Comparison of ENCODE assay signal across 23 mouse cellular contexts in genomic region chr4:46102078-46102769, GRCm38 (mm10). TPM values are rescaled to one million over a fixed set of nuclear protein-coding genes. Genes with fewer than 3 reads are reported as not detected.
DNase-seq lines count a peak whose midpoint lies in the region; ATAC-seq and TF ChIP-seq lines count a peak whose summit lies in the region.
"Had no signal": no experiment of that assay in that cellular context is flagged by ENCODE, and none has a peak within 500 bp of the region (broad histone marks: within the 10 kb centered on the region; RNA-seq: fewer than 3 reads in every experiment).

No protein-coding gene starts in this region.

- H3K27me3 ChIP-seq in heart, embryonic 10.5 days (ENCODE audit: insufficient read depth, poor library complexity, severe bottlenecking) = no peaks in the 10 kb centered on the region
- no peaks in the 10 kb centered on the region for H3K27me3 ChIP-seq in heart, postnatal 0 days (ENCODE audit: control insufficient read depth, insufficient read depth, low read length)
- no peaks in the 10 kb centered on the region for H3K27me3 ChIP-seq in limb, embryonic 13.5 days
- H3K27me3 ChIP-seq in limb, embryonic 10.5 days (ENCODE audit: low read depth, poor library complexity, severe bottlenecking) = peaks cover 5% of the 10 kb centered on the region; the same call in 1 of the 2 replicates
- H3K27me3 ChIP-seq: CH12.LX; embryonic facial prominence, embryonic 13.5 days; hindbrain, embryonic 15.5 days; Patski had no signal

- H3K4me2 ChIP-seq in heart, postnatal 0 days (ENCODE audit: low read depth, low read length) = no peak overlapping the region
- no peak overlapping the region for H3K4me2 ChIP-seq in limb, embryonic 13.5 days (replicated peaks)
- H3K4me2 ChIP-seq: hindbrain, embryonic 15.5 days had no signal

- TF ChIP-seq POLR2A in olfactory bulb, adult 2 months (IDR thresholded peaks at IDR 0.05; ENCODE audit: insufficient read depth, low read depth, low read length) = no peak

- no peak overlapping the region for H3K4me3 ChIP-seq in heart, embryonic 10.5 days
- H3K4me3 ChIP-seq in heart, postnatal 0 days (ENCODE audit: low read depth, low read length) = no peak overlapping the region
- H3K4me3 ChIP-seq in limb, embryonic 13.5 days = no peak overlapping the region
- H3K4me3 ChIP-seq in limb, embryonic 10.5 days = no peak overlapping the region
- H3K4me3 ChIP-seq in olfactory bulb, adult 2 months (ENCODE audit: insufficient read depth, low read depth, low read length) = no peak overlapping the region
- H3K4me3 ChIP-seq: embryonic facial prominence, embryonic 13.5 days; heart, adult 2 months; hindbrain, embryonic 15.5 days had no signal

- H3K4me1 ChIP-seq in heart, embryonic 10.5 days = peaks cover 43% of the 10 kb centered on the region
- 0 out of 2 replicates have a peak, but pooled peaks cover 3% of the 10 kb centered on the region for H3K4me1 ChIP-seq in heart, postnatal 0 days (ENCODE audit: control insufficient read depth, insufficient read depth)
- H3K4me1 ChIP-seq in limb, embryonic 13.5 days = peaks cover 14% of the 10 kb centered on the region
- H3K4me1 ChIP-seq in limb, embryonic 10.5 days = peaks cover 23% of the 10 kb centered on the region
- peaks cover 27% of the 10 kb centered on the region for H3K4me1 ChIP-seq in olfactory bulb, adult 2 months (ENCODE audit: control insufficient read depth, insufficient read depth, low read length)
- H3K4me1 ChIP-seq: hindbrain, embryonic 15.5 days had no signal

- no peaks in the 10 kb centered on the region for H3K9me3 ChIP-seq in heart, embryonic 10.5 days
- no peaks in the 10 kb centered on the region for H3K9me3 ChIP-seq in heart, postnatal 0 days (replicated peaks; ENCODE audit: control insufficient read depth, low read length)
- H3K9me3 ChIP-seq in limb, embryonic 13.5 days = 0 out of 2 replicates have a peak, but pooled peaks cover 4% of the 10 kb centered on the region
- H3K9me3 ChIP-seq in limb, embryonic 10.5 days (replicated peaks) = no peaks in the 10 kb centered on the region; the same call in 1 of the 2 replicates
- H3K9me3 ChIP-seq: embryonic facial prominence, embryonic 13.5 days; hindbrain, embryonic 15.5 days had no signal

- 77% methylated on average over 10 of the region's 10 CpGs for WGBS in heart, embryonic 10.5 days
- WGBS in heart, postnatal 0 days = 75% methylated on average over 10 of the region's 10 CpGs
- 92% methylated on average over 10 of the region's 10 CpGs for WGBS in limb, embryonic 13.5 days
- WGBS in limb, embryonic 10.5 days = 95% methylated on average over 10 of the region's 10 CpGs
- 95% methylated on average over 10 of the region's 10 CpGs for WGBS in olfactory bulb, adult 2 months

- no peak overlapping the region for H3K9ac ChIP-seq in heart, postnatal 0 days (replicated peaks; ENCODE audit: low read depth, low read length)
- no peak overlapping the region for H3K9ac ChIP-seq in limb, embryonic 13.5 days
- H3K9ac ChIP-seq: embryonic facial prominence, embryonic 13.5 days; hindbrain, embryonic 15.5 days had no signal

- H3K36me3 ChIP-seq in heart, embryonic 10.5 days = peaks cover 91% of the 10 kb centered on the region
- H3K36me3 ChIP-seq in heart, postnatal 0 days (replicated peaks; ENCODE audit: control insufficient read depth, insufficient read depth, low read length) = peaks cover 59% of the 10 kb centered on the region
- no peaks in the 10 kb centered on the region for H3K36me3 ChIP-seq in limb, embryonic 13.5 days
- H3K36me3 ChIP-seq in limb, embryonic 10.5 days = no peaks in the 10 kb centered on the region
- H3K36me3 ChIP-seq: embryonic facial prominence, embryonic 13.5 days; hindbrain, embryonic 15.5 days had no signal

- H3K27ac ChIP-seq in heart, embryonic 10.5 days = no peak overlapping the region
- no peak overlapping the region for H3K27ac ChIP-seq in heart, postnatal 0 days (ENCODE audit: low read depth)
- H3K27ac ChIP-seq in limb, embryonic 13.5 days = 0 out of 2 replicates have a peak overlapping the region, but pooled peaks have one; percentile 6
- H3K27ac ChIP-seq in limb, embryonic 10.5 days = no peak overlapping the region
- H3K27ac ChIP-seq in olfactory bulb, adult 2 months (ENCODE audit: insufficient read depth, low read depth, low read length) = peak overlapping the region; percentile 53; the same call in 1 of the 2 replicates
- H3K27ac ChIP-seq: embryonic facial prominence, embryonic 13.5 days; heart, adult 2 months; hindbrain, embryonic 15.5 days had no signal

- DNase-seq in heart, adult 11 months = peak; percentile 90
- no peak for DNase-seq in heart, embryonic 10.5 days (ENCODE audit: low spot score)
- DNase-seq in heart, postnatal 0 days (ENCODE audit: low spot score) = peak; percentile 27
- no peak for DNase-seq in heart, adult 9 months (ENCODE audit: low spot score in 2 of 2)
- no peak for DNase-seq in limb, embryonic 10.5 days (ENCODE audit: low spot score)
- DNase-seq in retina, postnatal 1 day = no peak
- DNase-seq: adrenal gland, postnatal 14 days; cerebellum, adult 11-12 months; cerebellum, adult 9-10 months; cerebellum, postnatal 25 days; gastrocnemius, postnatal 36 days; heart, adult 2 months; heart, postnatal 14 days had no signal

- TF ChIP-seq CTCF in heart, postnatal 0 days (IDR thresholded peaks at IDR 0.05; ENCODE audit: low read depth) = no peak
- no peak for TF ChIP-seq CTCF in olfactory bulb, adult 2 months (IDR thresholded peaks at IDR 0.05; ENCODE audit: insufficient read depth, low read depth, low read length)

- ATAC-seq in heart, postnatal 0 days (ENCODE audit: insufficient read depth, low read depth) = peak; percentile 59
- ATAC-seq in limb, embryonic 13.5 days (ENCODE audit: low FRiP score, low read depth) = no peak
- ATAC-seq: activated CD4-positive, CD25-positive, alpha-beta regulatory T cell, adult 4 months; forebrain, embryonic 14.5 days; inflammation-experienced regulatory T-cells, adult 6 months; intestine, postnatal 0 days; Patski had no signal

- no peak for TF ChIP-seq EP300 in heart, postnatal 0 days (IDR thresholded peaks at IDR 0.05; ENCODE audit: low read depth)

RNA-seq across cellular contexts. Expression of gene Ncbp1, which starts 36.2 kb away (rescaled TPM):
- polyA plus RNA-seq in heart, embryonic 10.5 days (2016; fragmentation: Nextera tagmentation; extraction: Ambion mirVana) = 67.1 and 83.5 TPM in 2 replicates
- total RNA-seq in heart, postnatal 0 days (2014; rRNA removed; ENCODE audit: low replicate concordance) = 18.2 and 25.9 TPM in 2 replicates
- polyA plus RNA-seq in heart, postnatal 0 days (2015; fragmentation: Nextera tagmentation; extraction: Ambion mirVana) = 24.1 and 25.7 TPM in 2 replicates
- polyA plus RNA-seq in limb, embryonic 13.5 days (2015; fragmentation: Nextera tagmentation; extraction: Ambion mirVana) = 81.0 and 85.4 TPM in 2 replicates
- 118 and 129 TPM in 2 replicates for polyA plus RNA-seq in limb, embryonic 10.5 days (2016; fragmentation: Nextera tagmentation; extraction: Ambion mirVana)
- not detected in 2 replicates for polyA plus RNA-seq in olfactory bulb, adult 2 months (2012; ENCODE audit: insufficient read depth, insufficient read length, low replicate concordance, missing spikeins)

RNA-seq across cellular contexts. Expression of gene Tstd2, which starts 36.3 kb away (rescaled TPM):
- 40.5 and 40.7 TPM in 2 replicates for polyA plus RNA-seq in heart, embryonic 10.5 days (2016; fragmentation: Nextera tagmentation; extraction: Ambion mirVana)
- 16.4 and 17.8 TPM in 2 replicates for total RNA-seq in heart, postnatal 0 days (2014; rRNA removed; ENCODE audit: low replicate concordance)
- 13.5 and 15.3 TPM in 2 replicates for polyA plus RNA-seq in heart, postnatal 0 days (2015; fragmentation: Nextera tagmentation; extraction: Ambion mirVana)
- polyA plus RNA-seq in limb, embryonic 13.5 days (2015; fragmentation: Nextera tagmentation; extraction: Ambion mirVana) = 48.5 and 51.0 TPM in 2 replicates
- polyA plus RNA-seq in limb, embryonic 10.5 days (2016; fragmentation: Nextera tagmentation; extraction: Ambion mirVana) = 65.8 and 72.8 TPM in 2 replicates
- polyA plus RNA-seq in olfactory bulb, adult 2 months (2012; ENCODE audit: insufficient read depth, insufficient read length, low replicate concordance, missing spikeins) = not detected in 2 replicates

Comparison
In these comparisons a context has a peak if more than half of its experiments do, and no peak if none do; other contexts are left out.
1. DNase-seq: peak in heart, adult 11 months (single experiment) and heart, postnatal 0 days (single experiment); none in heart, embryonic 10.5 days (single experiment), heart, adult 9 months (0 of 2), limb, embryonic 10.5 days (single experiment) and retina, postnatal 1 day (single experiment).
2. H3K27ac ChIP-seq: peak in limb, embryonic 13.5 days (single experiment) and olfactory bulb, adult 2 months (single experiment); none in heart, embryonic 10.5 days (single experiment), heart, postnatal 0 days (single experiment) and limb, embryonic 10.5 days (single experiment).